Mouse (Mus musculus) stomach, postnatal 0 days (tissue): ENCODE measurements around the gene Cend1.

Source experiments
- CTCF ChIP-seq: IDR thresholded peaks from 2 replicates; pipeline ENCODE4 v1.5.1; 2016; ENCODE audit warnings: antibody characterized with exemption, low read depth, mild to moderate bottlenecking, moderate library complexity
- EP300 ChIP-seq: optimal IDR thresholded peaks from 2 replicates; pipeline ENCODE3; 2016; ENCODE audit warnings: antibody characterized with exemption

- TF ChIP-seq CTCF (no peak), EP300 (no peak)
Observed at GRCm38 (mm10) chr7:141460001-141460390, 30.7 kb upstream of the Cend1 start.
